Mouse (Mus musculus) right cerebral cortex, postnatal 36 days (tissue): ENCODE measurements at regions not wholly inside any gene's neighbourhood (a gene's known extent, or its start where the extent isn't known, plus 50 kb on each side); places are given as distances from the start of the nearest gene placed in this dataset.
A peak's percentile ranks its signal among the peaks of the same experiment; 100 is the strongest.

ENCODE experiments used
- DNase-seq, 2 experiments: peaks; one replicate each; pipeline ENCODE4 v3.0.0; 2022; ENCODE audit warnings: low spot score in 2 of 2, mixed read lengths in 1 of 2

- DNase-seq = no peak
Measured at GRCm38 (mm10) chr8:75353786-75354185, 52.6 kb downstream of the Gm10358 start.

GRCm38 (mm10) chr8:75350141-75350540 is 56.2 kb downstream of the Gm10358 start:
- no peak for DNase-seq

- no peak for DNase-seq
Measured at GRCm38 (mm10) chr8:75348047-75348446, 58.3 kb downstream of the Gm10358 start.

GRCm38 (mm10) chr8:75320614-75321013 is 85.8 kb downstream of the Gm10358 start:
- DNase-seq = no peak

GRCm38 (mm10) chr8:75318526-75318925 is 87.9 kb downstream of the Gm10358 start:
- DNase-seq = no peak

- DNase-seq = peak in 1 of 2 experiments; percentile 20
Measured at GRCm38 (mm10) chr8:75315886-75316285, 90.5 kb downstream of the Gm10358 start.

- DNase-seq = no peak
Measured at GRCm38 (mm10) chr8:75309463-75309862, 95.7 kb downstream of the Rasd2 start.

- no peak for DNase-seq
Measured at GRCm38 (mm10) chr8:75291921-75292320, 78.2 kb downstream of the Rasd2 start.

- DNase-seq = peak; percentile 6 to 11
Measured at GRCm38 (mm10) chr8:75289933-75290332, 76.2 kb downstream of the Rasd2 start.
